In genomic region chr5:149107566-149107965, GRCm38 (mm10) we compare ENCODE assay signal across 21 mouse cellular contexts.
"Had no signal": no experiment of that assay in that cellular context is flagged by ENCODE, and none has a peak within 500 bp of the region (broad histone marks: within the 10 kb centered on the region; RNA-seq: fewer than 3 reads in every experiment).

No protein-coding gene starts in this region.

- H3K4me2 ChIP-seq: heart, embryonic 12.5 days; hindbrain, embryonic 13.5 days; hindbrain, embryonic 15.5 days; kidney, embryonic 15.5 days; limb, embryonic 12.5 days; liver, embryonic 11.5 days had no signal

- H3K27ac ChIP-seq: heart, embryonic 10.5 days; hindbrain, embryonic 13.5 days; hindbrain, embryonic 15.5 days; hindbrain, postnatal 0 days; kidney, embryonic 15.5 days; kidney, postnatal 0 days; left cerebral cortex, adult 2 months; limb, embryonic 10.5 days; limb, embryonic 12.5 days had no signal

- H3K27me3 ChIP-seq: heart, embryonic 12.5 days; hindbrain, embryonic 13.5 days; hindbrain, embryonic 15.5 days; kidney, embryonic 15.5 days; limb, embryonic 12.5 days had no signal

- DNase-seq: gastrocnemius, postnatal 14 days; gastrocnemius, postnatal 36 days; heart, adult 18-20 months; heart, postnatal 10 days; kidney, adult 11 months; kidney, adult 2 months; kidney, adult 9 months; kidney, postnatal 14 days; kidney, postnatal 36 days; layer of hippocampus, adult 9-11 months had no signal

- H3K9me3 ChIP-seq: heart, embryonic 10.5 days; heart, embryonic 12.5 days; hindbrain, embryonic 13.5 days; hindbrain, embryonic 15.5 days; kidney, embryonic 15.5 days; limb, embryonic 10.5 days; limb, embryonic 12.5 days had no signal

- H3K36me3 ChIP-seq: heart, embryonic 10.5 days; heart, embryonic 12.5 days; hindbrain, embryonic 13.5 days; hindbrain, embryonic 15.5 days; kidney, embryonic 15.5 days; limb, embryonic 10.5 days; limb, embryonic 12.5 days had no signal

- H3K4me3 ChIP-seq: heart, embryonic 10.5 days; heart, embryonic 12.5 days; hindbrain, embryonic 13.5 days; hindbrain, embryonic 15.5 days; kidney, embryonic 15.5 days; left cerebral cortex, adult 2 months; limb, embryonic 10.5 days; limb, embryonic 12.5 days had no signal

- ATAC-seq: hindbrain, postnatal 0 days had no signal

- H3K9ac ChIP-seq: heart, embryonic 12.5 days; hindbrain, embryonic 13.5 days; hindbrain, embryonic 15.5 days; kidney, embryonic 15.5 days; limb, embryonic 12.5 days had no signal

- H3K4me1 ChIP-seq: heart, embryonic 10.5 days; heart, embryonic 12.5 days; hindbrain, embryonic 15.5 days; kidney, embryonic 15.5 days; limb, embryonic 10.5 days; limb, embryonic 12.5 days had no signal
